Mouse (Mus musculus) kidney, adult 2 months (tissue): ENCODE results near the gene Tns3.

Experiments
- CTCF ChIP-seq: fragments of 200-500 bp; conservative IDR thresholded peaks from 2 replicates; pipeline ENCODE4 v1.5.1; 2011; ENCODE audit warnings: low read depth, mild to moderate bottlenecking, control low read depth, low read length, moderate library complexity, mixed read lengths; ENCODE audit not compliant: insufficient read depth, insufficient read length
- POLR2A ChIP-seq: fragments of 200-500 bp; IDR thresholded peaks from one replicate; pipeline ENCODE4 v1.6.1; 2011; ENCODE audit warnings: low read depth, low read length, control low read depth

DNA sequence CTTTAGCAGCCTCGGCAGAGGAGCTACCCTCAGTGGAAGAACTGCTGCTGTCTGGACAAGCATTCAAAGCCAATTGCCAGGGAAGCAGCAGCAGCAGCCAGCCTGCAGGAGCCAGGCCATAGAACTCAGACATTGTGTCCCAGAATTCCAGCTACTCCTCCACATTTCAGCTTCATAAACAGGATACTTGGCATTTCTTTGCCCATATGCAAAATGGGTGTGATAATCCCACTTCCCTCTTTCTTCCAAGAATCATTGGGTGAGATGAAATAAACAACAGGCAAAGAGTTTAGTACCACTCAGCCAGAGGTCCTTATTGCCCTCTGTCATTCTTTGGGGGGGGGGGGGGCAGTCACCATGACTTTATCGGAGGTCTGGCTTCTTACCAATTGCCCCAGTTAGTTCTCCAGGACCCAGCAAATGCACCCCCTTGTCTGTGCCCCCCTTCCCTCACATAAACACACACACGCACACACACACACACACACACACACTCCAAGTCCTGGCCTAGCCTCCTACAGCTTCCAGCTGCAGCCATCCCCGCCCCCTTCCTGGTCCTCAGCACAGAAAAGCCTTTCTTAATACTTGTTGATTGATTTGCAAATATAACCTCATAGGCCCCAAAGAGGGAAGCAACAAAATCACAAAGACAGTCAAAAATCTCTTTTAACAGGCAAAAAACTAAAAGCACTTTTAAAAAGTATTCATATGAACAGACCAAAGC, 1.5 kb downstream of the Tns3 start:
- TF ChIP-seq CTCF (no peak), POLR2A (no peak)
